Mouse (Mus musculus) hematopoietic stem cell, adult 5-6 weeks (primary cell): ENCODE results near the gene Bbs5. TPM values are rescaled to one million over a fixed set of nuclear protein-coding genes. Genes with fewer than 3 reads are reported as not detected.

ENCODE experiments used
- ATAC-seq, 2 experiments: fragments of 125-278 bp in 1 of 2; replicated peaks in 1 of 2; 2 replicates each; pipeline ENCODE4 v1.8.0; 2016 to 2017; ENCODE audit warnings: inconsistent platforms in 2 of 2, mild to moderate bottlenecking in 2 of 2, moderate number of reproducible peaks in 2 of 2, low read depth in 1 of 2, moderate TSS enrichment in 1 of 2; ENCODE audit not compliant: low FRiP score in 2 of 2, poor library complexity in 2 of 2, severe bottlenecking in 2 of 2, insufficient read depth in 1 of 2, low TSS enrichment in 1 of 2
- total RNA-seq: library from RNA; stranded (forward); fragments of 172-1452, 232-1000 nt; gene quantifications from 2 replicates; pipeline ENCODE4 v1.2.3, GENCODE M21; 2017

Gene Bbs5
- total RNA-seq, 1 experiment from 2014 or later: 6.3 TPM

DNA sequence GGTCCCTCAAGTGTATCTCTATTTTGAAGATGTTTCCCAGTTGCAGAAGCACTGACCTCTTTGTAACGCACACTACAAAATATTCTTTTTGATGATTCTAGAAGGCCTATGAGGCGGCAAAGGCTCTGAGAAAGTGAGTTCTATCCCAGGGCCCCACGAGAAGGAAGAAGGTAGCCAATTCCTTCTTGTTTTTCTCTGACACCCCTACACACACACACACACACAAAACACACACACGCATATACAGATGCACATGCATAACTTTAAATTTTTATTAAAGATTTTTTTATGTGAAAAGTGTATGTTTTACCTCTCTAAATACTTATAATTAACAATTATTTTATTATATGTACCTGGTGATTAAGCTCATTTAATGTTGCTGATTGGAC lies 66.6 kb downstream of the Bbs5 start:
- ATAC-seq: no peak

DNA sequence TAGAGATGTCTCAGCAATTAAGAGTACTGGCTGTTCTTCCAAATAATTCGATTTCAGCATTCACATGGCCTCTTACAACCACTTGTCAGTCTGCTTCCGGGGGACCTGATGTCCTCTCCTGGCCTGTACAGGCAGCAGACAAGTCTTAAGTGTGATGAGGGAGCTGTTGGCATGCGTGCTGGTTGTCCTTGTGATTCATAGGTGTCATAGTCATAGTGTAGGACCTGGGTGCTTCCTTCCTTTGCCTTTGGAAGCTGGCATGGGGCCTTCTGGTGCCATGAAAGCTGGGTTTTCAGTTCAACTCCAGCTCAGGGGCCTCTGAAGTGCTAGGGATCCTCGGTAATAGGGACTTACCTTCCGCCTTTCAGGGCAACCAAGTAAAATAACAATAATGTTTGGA lies 67.2 kb downstream of the Bbs5 start:
- no peak for ATAC-seq

- ATAC-seq: peak in 1 of 2 experiments; percentile 40; a peak in 1 of 4 replicates
These were observed 69.5 kb downstream of the Bbs5 start for GRCm38 (mm10) chr2:69716483-69716882.

Other genes with a start within 250 kb of the Bbs5 start
- not detected in 2 replicates for gene Lrp2, start 61.1 kb upstream of the Bbs5 start, total RNA-seq
- not detected in 2 replicates for gene Klhl41, start 22.9 kb downstream of the Bbs5 start, total RNA-seq
- gene Fastkd1, start 66.3 kb downstream of the Bbs5 start, total RNA-seq: 16.5 and 18.6 TPM in 2 replicates
- 86.2 and 112 TPM in 2 replicates for gene Ppig, start 75.4 kb downstream of the Bbs5 start, total RNA-seq
- 4.5 and 8.9 TPM in 2 replicates for gene Ccdc173, start 142.4 kb downstream of the Bbs5 start, total RNA-seq
- gene Phospho2, start 142.5 kb downstream of the Bbs5 start, total RNA-seq: 30.1 and 35.8 TPM in 2 replicates
- gene Klhl23, start 174.8 kb downstream of the Bbs5 start, total RNA-seq: 23.3 and 36.3 TPM in 2 replicates
- gene Ssb, start 214.4 kb downstream of the Bbs5 start, total RNA-seq: 543 and 668 TPM in 2 replicates
- gene Mettl5, start 238.4 kb downstream of the Bbs5 start, total RNA-seq: 36.4 and 42.1 TPM in 2 replicates